Comparison of ENCODE assay signal across 15 mouse cellular contexts in the genomic region with DNA sequence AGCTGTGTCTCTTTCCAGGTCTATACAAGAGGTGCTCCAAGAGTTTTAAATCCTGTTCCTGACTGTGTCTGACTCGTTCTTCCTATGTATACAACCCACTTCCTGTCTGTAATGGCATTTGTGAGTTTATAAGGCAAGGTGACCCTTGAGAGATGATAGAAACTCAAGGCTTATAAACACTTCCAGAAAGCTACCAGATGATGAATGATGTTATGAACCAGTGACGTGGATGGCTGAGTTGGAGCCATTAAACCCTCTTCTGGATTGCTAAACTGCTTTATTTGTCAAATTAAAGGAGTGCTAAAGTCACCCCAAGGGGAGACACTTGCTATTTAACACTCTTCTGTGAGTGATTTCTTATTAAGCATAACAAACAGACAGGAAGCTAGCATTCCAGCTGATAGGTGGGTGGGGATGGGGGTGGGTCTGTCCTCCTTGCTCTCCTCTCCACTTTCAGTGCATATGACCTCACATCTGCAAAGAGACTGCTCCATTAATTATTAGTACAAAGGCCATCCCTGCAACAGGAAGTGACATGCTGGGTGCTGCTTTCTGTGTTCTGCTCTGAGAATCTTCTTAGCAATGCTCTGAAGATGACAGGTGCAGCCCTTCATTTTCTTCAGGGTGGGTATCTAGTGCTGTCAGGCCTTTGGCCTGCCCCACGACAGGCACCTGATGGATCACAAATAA. TPM values are rescaled to one million over a fixed set of nuclear protein-coding genes. Genes with fewer than 3 reads are reported as not detected.
DNase-seq lines count a peak whose midpoint lies in the region; ATAC-seq lines count a peak whose summit lies in the region.
"Had no signal": no experiment of that assay in that cellular context is flagged by ENCODE, and none has a peak within 500 bp of the region (broad histone marks: within the 10 kb centered on the region; RNA-seq: fewer than 3 reads in every experiment).

No protein-coding gene starts in this region.

- H3K9ac ChIP-seq in hindbrain, embryonic 12.5 days, result no peak overlapping the region
- no peak overlapping the region for H3K9ac ChIP-seq in midbrain, embryonic 13.5 days (replicated peaks)
- no peak overlapping the region for H3K9ac ChIP-seq in midbrain, embryonic 11.5 days (ENCODE audit: low read length)
- no peak overlapping the region for H3K9ac ChIP-seq in hindbrain, embryonic 16.5 days (ENCODE audit: low read depth, low read length)
- no peak overlapping the region for H3K9ac ChIP-seq in neural tube, embryonic 14.5 days (replicated peaks; ENCODE audit: low read depth, low read length)

- 0 out of 2 replicates have a peak overlapping the region, but pooled peaks have one; percentile 2 for H3K27ac ChIP-seq in hindbrain, embryonic 12.5 days
- no peak overlapping the region for H3K27ac ChIP-seq in hindbrain, embryonic 10.5 days
- H3K27ac ChIP-seq in midbrain, embryonic 13.5 days, result peak overlapping the region; percentile 19; the same call in 1 of the 2 replicates
- no peak overlapping the region for H3K27ac ChIP-seq in midbrain, embryonic 11.5 days (ENCODE audit: low read depth, low read length)
- H3K27ac ChIP-seq in hindbrain, embryonic 16.5 days (ENCODE audit: low read depth, low read length), result peak overlapping the region; percentile 23; the same call in 1 of the 2 replicates
- peak overlapping the region; percentile 64; the same call in 1 of the 2 replicates for H3K27ac ChIP-seq in neural tube, embryonic 14.5 days (ENCODE audit: low read depth, low read length)

- peaks cover 4% of the 10 kb centered on the region; the same call in 1 of the 2 replicates for H3K4me1 ChIP-seq in hindbrain, embryonic 12.5 days
- H3K4me1 ChIP-seq in hindbrain, embryonic 10.5 days (replicated peaks), result peaks cover 5% of the 10 kb centered on the region
- H3K4me1 ChIP-seq in midbrain, embryonic 13.5 days (replicated peaks), result peaks cover 7% of the 10 kb centered on the region; the same call in 1 of the 2 replicates
- no peaks in the 10 kb centered on the region for H3K4me1 ChIP-seq in midbrain, embryonic 11.5 days (ENCODE audit: control insufficient read depth, insufficient read depth, low read length)
- H3K4me1 ChIP-seq in hindbrain, embryonic 16.5 days (ENCODE audit: control insufficient read depth, insufficient read depth, low read depth, low read length), result peaks cover 5% of the 10 kb centered on the region
- H3K4me1 ChIP-seq in neural tube, embryonic 14.5 days (ENCODE audit: control insufficient read depth, insufficient read depth, low read length), result peaks cover 10% of the 10 kb centered on the region
- H3K4me1 ChIP-seq: megakaryocyte, embryonic 14.5 days had no signal

- 56% methylated on average over 3 of the region's 3 CpGs for WGBS in hindbrain, embryonic 12.5 days
- 67% methylated on average over 3 of the region's 3 CpGs for WGBS in hindbrain, embryonic 10.5 days
- 65% methylated on average over 3 of the region's 3 CpGs for WGBS in midbrain, embryonic 13.5 days
- WGBS in midbrain, embryonic 11.5 days, result 65% methylated on average over 3 of the region's 3 CpGs
- 40% methylated on average over 3 of the region's 3 CpGs for WGBS in hindbrain, embryonic 16.5 days
- 24% methylated on average over 3 of the region's 3 CpGs for WGBS in neural tube, embryonic 14.5 days

- H3K9me3 ChIP-seq in hindbrain, embryonic 12.5 days (replicated peaks), result no peaks in the 10 kb centered on the region
- H3K9me3 ChIP-seq in hindbrain, embryonic 10.5 days, result no peaks in the 10 kb centered on the region
- no peaks in the 10 kb centered on the region for H3K9me3 ChIP-seq in midbrain, embryonic 13.5 days
- H3K9me3 ChIP-seq in midbrain, embryonic 11.5 days (ENCODE audit: control insufficient read depth, low read length), result no peaks in the 10 kb centered on the region
- no peaks in the 10 kb centered on the region for H3K9me3 ChIP-seq in hindbrain, embryonic 16.5 days (ENCODE audit: control insufficient read depth, low read length)
- H3K9me3 ChIP-seq in neural tube, embryonic 14.5 days (ENCODE audit: control insufficient read depth, low read length), result no peaks in the 10 kb centered on the region

- DNase-seq in hindbrain, embryonic 10.5 days (ENCODE audit: low spot score), result no peak
- DNase-seq in midbrain, embryonic 11.5 days (ENCODE audit: low spot score, missing footprints), result no peak
- no peak for DNase-seq in left cerebral cortex, adult 11 months (ENCODE audit: low spot score)
- no peak for DNase-seq in thymus, postnatal 4 days
- DNase-seq: cerebellum, adult 11-12 months; kidney, postnatal 10 days; left cerebral cortex, postnatal 4 days; thymus, postnatal 14 days had no signal

- no peak overlapping the region for H3K4me3 ChIP-seq in hindbrain, embryonic 12.5 days
- H3K4me3 ChIP-seq in hindbrain, embryonic 10.5 days, result no peak overlapping the region
- H3K4me3 ChIP-seq in midbrain, embryonic 13.5 days (replicated peaks), result no peak overlapping the region
- H3K4me3 ChIP-seq in midbrain, embryonic 11.5 days (ENCODE audit: low read depth, low read length), result no peak overlapping the region
- H3K4me3 ChIP-seq in hindbrain, embryonic 16.5 days (ENCODE audit: low read length), result no peak overlapping the region
- H3K4me3 ChIP-seq in neural tube, embryonic 14.5 days (ENCODE audit: low read depth, low read length), result no peak overlapping the region
- H3K4me3 ChIP-seq: megakaryocyte, embryonic 14.5 days had no signal

- H3K36me3 ChIP-seq in hindbrain, embryonic 12.5 days, result no peaks in the 10 kb centered on the region
- H3K36me3 ChIP-seq in hindbrain, embryonic 10.5 days, result no peaks in the 10 kb centered on the region
- H3K36me3 ChIP-seq in midbrain, embryonic 13.5 days, result no peaks in the 10 kb centered on the region
- no peaks in the 10 kb centered on the region for H3K36me3 ChIP-seq in midbrain, embryonic 11.5 days (ENCODE audit: control insufficient read depth, insufficient read depth, low read length)
- no peaks in the 10 kb centered on the region for H3K36me3 ChIP-seq in hindbrain, embryonic 16.5 days (ENCODE audit: control insufficient read depth, insufficient read depth, low read length)
- H3K36me3 ChIP-seq in neural tube, embryonic 14.5 days (ENCODE audit: control insufficient read depth, insufficient read depth, low read length), result no peaks in the 10 kb centered on the region
- H3K36me3 ChIP-seq: G1E had no signal

- H3K4me2 ChIP-seq in hindbrain, embryonic 12.5 days (replicated peaks), result no peak overlapping the region
- no peak overlapping the region for H3K4me2 ChIP-seq in midbrain, embryonic 13.5 days (replicated peaks)
- H3K4me2 ChIP-seq in midbrain, embryonic 11.5 days, result no peak overlapping the region
- H3K4me2 ChIP-seq in hindbrain, embryonic 16.5 days (ENCODE audit: low read length), result no peak overlapping the region
- no peak overlapping the region for H3K4me2 ChIP-seq in neural tube, embryonic 14.5 days (ENCODE audit: low read depth, low read length)

- H3K27me3 ChIP-seq in hindbrain, embryonic 12.5 days, result no peaks in the 10 kb centered on the region
- H3K27me3 ChIP-seq in hindbrain, embryonic 10.5 days (ENCODE audit: insufficient read depth, poor library complexity, severe bottlenecking), result no peaks in the 10 kb centered on the region
- H3K27me3 ChIP-seq in midbrain, embryonic 13.5 days, result no peaks in the 10 kb centered on the region
- no peaks in the 10 kb centered on the region for H3K27me3 ChIP-seq in midbrain, embryonic 11.5 days (ENCODE audit: control insufficient read depth, insufficient read depth, low read length)
- H3K27me3 ChIP-seq in hindbrain, embryonic 16.5 days (replicated peaks; ENCODE audit: control insufficient read depth, insufficient read depth, low read length), result no peaks in the 10 kb centered on the region
- H3K27me3 ChIP-seq in neural tube, embryonic 14.5 days (ENCODE audit: control insufficient read depth, insufficient read depth, low read length), result no peaks in the 10 kb centered on the region
- H3K27me3 ChIP-seq: megakaryocyte, embryonic 14.5 days had no signal

- ATAC-seq in hindbrain, embryonic 12.5 days (ENCODE audit: low FRiP score), result peak; percentile 60; the same call in 1 of the 2 replicates
- peak; percentile 72 for ATAC-seq in midbrain, embryonic 13.5 days
- ATAC-seq in midbrain, embryonic 11.5 days (ENCODE audit: low FRiP score), result no peak
- ATAC-seq in hindbrain, embryonic 16.5 days, result peak; percentile 34; the same call in 1 of the 2 replicates
- ATAC-seq in neural tube, embryonic 14.5 days (ENCODE audit: low read depth), result peak; percentile 63; the same call in 1 of the 2 replicates
- ATAC-seq: activated CD4-positive, CD25-positive, alpha-beta regulatory T cell, adult 4 months had no signal

RNA-seq across cellular contexts. Expression of gene Kl, which starts 58.2 kb away (rescaled TPM):
- polyA plus RNA-seq in hindbrain, embryonic 12.5 days (2016; fragmentation: Nextera tagmentation; extraction: Ambion mirVana), result 0.31 TPM in 2 replicates
- not detected in 2 replicates for polyA plus RNA-seq in hindbrain, embryonic 10.5 days (2016; fragmentation: Nextera tagmentation; extraction: Ambion mirVana)
- 0.59 and 0.67 TPM in 2 replicates for polyA plus RNA-seq in midbrain, embryonic 13.5 days (2015; fragmentation: Nextera tagmentation; extraction: Ambion mirVana)
- polyA plus RNA-seq in midbrain, embryonic 11.5 days (2014; fragmentation: Nextera tagmentation; extraction: Ambion mirVana), result 0.23 and 0.34 TPM in 2 replicates
- polyA plus RNA-seq in hindbrain, embryonic 16.5 days (2015; fragmentation: Nextera tagmentation; extraction: Ambion mirVana), result 1.3 and 1.6 TPM in 2 replicates
- polyA plus RNA-seq in neural tube, embryonic 14.5 days (2014; fragmentation: Nextera tagmentation; extraction: Ambion mirVana), result 1.2 and 1.5 TPM in 2 replicates
- polyA plus RNA-seq: G1E had no signal

Comparison
In these comparisons a context has a peak if more than half of its experiments do, and no peak if none do; other contexts are left out.
1. H3K27ac ChIP-seq: peak in hindbrain, embryonic 12.5 days (single experiment), midbrain, embryonic 13.5 days (single experiment), hindbrain, embryonic 16.5 days (single experiment) and neural tube, embryonic 14.5 days (single experiment); none in hindbrain, embryonic 10.5 days (single experiment) and midbrain, embryonic 11.5 days (single experiment).